Mouse (Mus musculus) layer of hippocampus, adult 18-20 months (tissue): ENCODE data around the gene Vmn2r9. TPM values are rescaled to one million over a fixed set of nuclear protein-coding genes. Genes with fewer than 3 reads are reported as not detected.
A peak's percentile ranks its signal among the peaks of the same experiment; 100 is the strongest.
"Not testable (repeated sequence)": the region's sequence is repeated elsewhere in the genome, so short reads cannot be mapped to it uniquely, and the experiment has no call there.

ENCODE experiments used
- DNase-seq, 2 experiments: peaks; one replicate each; pipeline ENCODE4 v3.0.0; 2022; ENCODE audit warnings: low spot score in 2 of 2
- long read RNA-seq: library from polyadenylated mRNA; stranded (forward); transcript quantifications from one replicate; pipeline ENCODE4 v2.0.0, GENCODE M21; 2021
- total RNA-seq, 2 experiments: library from RNA; stranded (reverse); gene quantifications; 2 replicates each; pipeline ENCODE4 v1.2.3; 2021

The Vmn2r9 gene
- not detected for total RNA-seq
- long read RNA-seq, result 0 reads

GRCm38 (mm10) chr5:108852501-108852900 is at the start of gene Vmn2r9:
Vmn2r9 (minus strand) TSS chr5:108852601.
- DNase-seq, result not testable (repeated sequence)

- not testable (repeated sequence) for DNase-seq
These were observed 14.3 kb upstream of the Vmn2r9 start for GRCm38 (mm10) chr5:108866746-108867145.

GRCm38 (mm10) chr5:108849466-108849865 is 2.9 kb downstream of the Vmn2r9 start:
- DNase-seq, result no peak

GRCm38 (mm10) chr5:108836156-108836555 is 16.2 kb downstream of the Vmn2r9 start:
- no peak for DNase-seq

GRCm38 (mm10) chr5:108823276-108823675 is 29.1 kb downstream of the Vmn2r9 start:
- DNase-seq, result no peak

- not testable (repeated sequence) for DNase-seq
These were observed 43.7 kb downstream of the Vmn2r9 start, which contains the start of gene Vmn2r8 for GRCm38 (mm10) chr5:108808750-108809149. Vmn2r8 (minus strand) TSS chr5:108808850.

GRCm38 (mm10) chr5:108803646-108804045 is 48.8 kb downstream of the Vmn2r9 start:
- DNase-seq, result no peak

- not testable (repeated sequence) for DNase-seq
These were observed 57.1 kb downstream of the Vmn2r9 start, which contains the start of gene Tmed11 for GRCm38 (mm10) chr5:108795263-108795662. Tmed11 (minus strand) TSS chr5:108795363.

GRCm38 (mm10) chr5:108790385-108790784 is 62.0 kb downstream of the Vmn2r9 start:
- DNase-seq, result peak in 1 of 2 experiments; percentile 5

Other genes with a start within 250 kb of the Vmn2r9 start
- gene Gak, start 222.8 kb downstream of the Vmn2r9 start, total RNA-seq, result 10 to 100 TPM; 89.7 to 93.0 TPM
- 10 to 100 TPM; 38.5 to 41.3 TPM for gene Tmem175, start 222.8 kb downstream of the Vmn2r9 start, total RNA-seq
- 10 to 100 TPM; 15.0 to 16.1 TPM for gene Idua, start 192.3 kb downstream of the Vmn2r9 start, total RNA-seq
- gene Dgkq, start 182.9 kb downstream of the Vmn2r9 start, total RNA-seq, result 10 to 100 TPM; 45.4 to 46.9 TPM
- gene Slc26a1, start 177.0 kb downstream of the Vmn2r9 start, total RNA-seq, result 1 to 10 TPM in 1 of 2 experiments, under 1 TPM in 1; 0.96 to 1.4 TPM
- gene Fgfrl1, start 160.2 kb downstream of the Vmn2r9 start, total RNA-seq, result 10 to 100 TPM; 21.9 to 23.3 TPM
- gene Rnf212, start 77.6 kb downstream of the Vmn2r9 start, total RNA-seq, result not detected
- gene Tmed11, start 57.2 kb downstream of the Vmn2r9 start, total RNA-seq, result not detected
- gene Vmn2r8, start 43.8 kb downstream of the Vmn2r9 start, total RNA-seq, result not detected
- gene Vmn2r10, start 153.9 kb upstream of the Vmn2r9 start, total RNA-seq, result not detected
- not detected for gene Vmn2r11, start 207.0 kb upstream of the Vmn2r9 start, total RNA-seq
- gene Vmn2r12, start 245.3 kb upstream of the Vmn2r9 start, total RNA-seq, result not detected